Mouse (Mus musculus): ENCODE results near the gene Tedc2.

Gene Tedc2

DNA sequence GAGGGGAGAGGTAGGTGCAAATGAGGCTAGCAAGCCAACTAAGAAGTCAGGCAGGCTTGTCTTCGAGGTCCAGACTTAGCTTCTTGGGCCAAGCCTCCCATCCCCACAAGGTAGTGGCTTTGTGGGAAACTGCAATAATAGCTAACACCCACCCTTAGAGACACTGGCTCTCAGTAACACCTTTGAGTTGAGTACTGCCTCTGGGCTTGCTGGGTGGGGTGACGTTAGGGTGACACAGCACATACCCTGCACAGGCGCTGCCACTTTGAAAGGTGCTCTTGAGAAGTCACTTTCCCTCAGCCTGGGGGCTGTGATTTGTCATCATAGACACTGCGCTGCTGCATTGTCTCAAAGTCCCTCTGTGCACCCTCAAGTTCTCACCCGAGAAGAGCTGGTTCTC is 26.9 kb downstream of the Tedc2 start:
- no peak for DNase-seq (ENCODE audit: low spot score)

DNA sequence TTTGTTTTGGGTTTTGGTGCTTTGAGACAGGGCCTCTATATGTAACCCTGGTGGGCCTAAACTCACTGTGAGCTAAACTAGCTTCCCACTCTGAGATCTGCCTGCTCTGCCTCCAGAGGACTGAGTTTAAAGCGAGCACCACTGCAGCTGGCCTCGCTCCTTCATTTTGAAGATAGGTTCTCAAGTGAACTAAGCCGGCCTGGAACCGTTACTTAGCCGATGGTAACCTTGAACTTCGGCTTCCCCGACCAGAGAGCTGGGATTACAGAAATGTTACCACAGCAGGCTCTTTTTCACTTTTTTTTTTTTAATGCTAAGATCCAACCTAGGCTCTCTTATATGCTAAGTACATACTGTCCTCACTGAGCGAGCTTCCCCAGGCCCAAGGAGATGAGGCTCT is 27.4 kb downstream of the Tedc2 start:
- no peak for DNase-seq (ENCODE audit: low spot score)

DNA sequence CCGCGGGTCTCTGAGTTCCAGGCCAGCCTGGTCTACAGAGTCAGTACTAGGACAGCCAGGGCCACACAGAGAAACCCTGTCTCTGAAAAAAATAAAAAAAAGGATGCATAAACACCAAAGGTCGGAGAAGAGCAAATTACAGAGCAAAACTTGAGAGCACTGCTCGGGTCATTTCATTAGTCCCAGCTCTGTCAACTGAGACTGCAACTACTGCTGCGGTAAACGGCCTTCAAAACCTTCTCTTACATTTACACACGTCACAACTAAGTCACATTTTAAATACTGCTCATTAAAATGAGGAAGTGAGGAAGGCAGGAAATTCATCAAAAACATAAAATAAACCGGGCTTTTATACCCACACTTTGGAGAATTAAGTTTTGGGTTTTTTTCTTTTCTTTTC is 27.8 kb downstream of the Tedc2 start:
- DNase-seq (ENCODE audit: low spot score), result no peak

DNA sequence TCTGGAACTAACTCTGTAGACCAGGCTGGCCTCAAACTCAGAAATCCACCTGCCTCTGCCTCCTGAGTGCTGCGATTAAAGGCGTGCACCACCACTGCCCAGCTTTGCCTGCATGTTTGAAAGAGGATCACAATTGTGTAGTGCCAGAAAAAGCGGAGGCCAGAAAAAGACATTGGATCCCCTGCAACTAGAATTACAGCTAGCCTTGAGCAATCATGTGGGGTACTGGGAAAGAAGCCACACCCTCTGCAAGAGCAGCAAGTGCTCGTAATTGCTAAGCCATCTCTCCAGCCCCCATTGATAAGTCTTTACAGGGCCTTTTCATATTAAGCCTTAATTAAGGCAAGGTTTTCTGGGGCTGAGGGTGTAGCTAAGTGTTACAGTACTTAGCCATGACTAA is 29.2 kb downstream of the Tedc2 start:
- DNase-seq (ENCODE audit: low spot score), result no peak

DNA sequence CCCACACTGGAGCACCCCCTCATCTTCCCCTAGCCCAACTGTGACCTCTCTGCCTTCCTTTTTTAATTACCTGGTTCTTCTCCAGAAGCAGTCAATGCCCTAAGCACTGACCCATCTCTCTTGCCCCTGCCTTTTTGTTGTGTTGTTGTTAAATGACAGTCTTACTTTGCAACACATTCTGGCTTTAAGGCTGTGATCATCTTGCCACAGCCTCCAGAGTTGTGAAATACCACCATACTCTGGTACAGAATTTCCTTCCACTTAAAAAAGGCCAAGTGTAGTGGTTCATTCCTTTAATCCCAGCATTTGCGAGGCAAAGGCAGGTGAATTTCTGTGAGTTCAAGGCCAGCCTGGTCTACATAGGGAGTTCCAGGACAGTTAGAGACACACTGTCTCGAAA is 29.7 kb downstream of the Tedc2 start:
- DNase-seq (ENCODE audit: low spot score), result no peak

DNA sequence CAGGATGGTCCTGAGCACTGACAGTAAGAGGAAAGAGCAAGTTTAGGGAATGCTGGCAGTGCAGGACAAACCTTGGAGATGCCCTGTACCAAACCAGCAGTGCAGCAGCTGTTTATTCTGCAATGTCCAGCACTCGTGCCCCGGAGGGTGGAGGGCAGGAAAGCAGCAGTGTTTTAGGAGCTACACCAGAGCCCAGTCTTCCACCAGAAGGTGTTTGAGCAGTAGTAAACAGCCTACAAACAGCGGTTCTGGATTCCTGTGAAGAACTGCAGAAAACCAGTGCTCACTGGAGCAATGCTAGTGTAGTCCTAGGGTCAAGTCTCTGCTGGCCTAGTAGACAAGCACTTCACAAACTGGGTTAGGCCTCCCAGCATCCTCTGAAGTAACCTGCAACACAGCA is 46.4 kb downstream of the Tedc2 start:
- DNase-seq (ENCODE audit: low spot score), result no peak

DNA sequence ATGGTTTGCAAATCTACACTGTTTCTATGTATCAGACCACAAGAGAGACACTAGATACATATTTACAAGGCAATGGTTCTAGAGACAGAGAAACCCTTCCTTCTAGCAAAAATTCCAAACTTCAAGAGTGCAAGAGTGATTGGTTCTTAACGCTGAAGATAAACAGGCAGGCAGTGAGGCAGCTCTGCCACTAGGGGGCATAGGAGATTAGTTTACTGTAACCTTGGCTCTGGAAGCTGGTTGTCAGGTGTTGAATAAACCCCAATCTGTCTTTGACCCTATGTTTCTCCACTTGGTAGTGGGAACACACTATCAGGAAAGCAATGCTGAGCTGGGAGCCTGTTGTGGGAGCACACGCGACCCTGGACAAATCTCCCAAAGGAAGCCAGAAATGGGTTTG is 47.2 kb downstream of the Tedc2 start:
- no peak for DNase-seq (ENCODE audit: low spot score)

DNA sequence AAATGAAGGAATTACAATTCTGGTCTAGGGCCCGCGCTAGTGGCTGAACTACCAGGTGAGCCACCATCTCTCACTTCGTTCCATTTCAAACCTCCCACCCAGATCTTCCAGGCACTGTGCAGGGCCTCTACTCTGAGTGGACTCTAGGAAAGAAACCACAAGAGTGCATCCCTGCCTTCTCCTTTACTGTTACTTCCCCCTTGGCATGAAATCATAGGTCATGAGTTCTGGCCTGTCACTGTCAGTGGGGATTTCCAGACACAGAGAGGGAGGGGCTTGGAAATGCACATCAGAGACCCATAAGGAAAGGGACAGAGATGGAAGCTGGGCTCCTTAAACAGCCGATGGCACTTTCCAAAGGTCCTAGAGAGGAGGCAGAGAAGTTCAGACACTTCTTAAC is 48.9 kb downstream of the Tedc2 start:
- DNase-seq (ENCODE audit: low spot score), result no peak

DNA sequence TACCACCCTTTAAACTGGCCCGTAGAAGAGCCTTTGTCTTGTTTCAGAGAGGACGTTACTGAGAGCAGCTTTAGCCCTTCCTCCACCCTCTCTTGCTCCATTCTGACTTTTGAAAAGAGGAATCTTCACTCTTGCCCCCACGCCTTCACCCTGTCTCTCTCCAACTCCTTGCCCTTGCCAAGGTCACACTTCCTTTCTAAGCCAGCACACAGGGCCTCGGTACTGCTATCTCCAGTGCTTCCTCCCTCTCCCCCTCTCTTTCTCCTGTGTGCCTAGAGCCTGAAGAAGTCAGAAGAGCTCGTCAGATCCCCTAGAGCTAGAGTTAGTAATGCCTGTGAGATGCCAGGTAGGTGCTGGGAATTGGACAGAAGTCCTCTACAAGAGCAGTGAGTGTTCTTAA is 49.9 kb downstream of the Tedc2 start:
- no peak for DNase-seq (ENCODE audit: low spot score)

DNA sequence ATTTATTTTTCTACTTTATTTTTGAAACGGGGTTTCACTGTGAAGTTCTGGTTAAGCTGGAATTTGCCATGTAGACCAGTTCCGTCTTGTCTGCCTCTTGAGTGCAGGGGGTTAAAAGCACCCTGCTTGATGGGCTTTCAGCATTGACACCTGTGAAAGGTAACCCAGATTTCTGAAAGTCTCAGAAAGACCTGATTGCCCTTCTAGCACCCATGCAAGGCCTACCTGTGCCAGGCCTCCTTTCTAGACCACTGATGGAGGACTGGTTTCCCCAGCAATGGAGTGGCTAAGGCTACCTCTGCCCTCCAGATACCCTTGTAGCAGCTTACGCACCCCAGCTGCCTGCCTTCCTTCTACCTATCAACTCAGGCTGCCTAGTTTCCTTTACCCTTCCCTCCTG is 50.5 kb downstream of the Tedc2 start:
- no peak for DNase-seq (ENCODE audit: low spot score)

DNA sequence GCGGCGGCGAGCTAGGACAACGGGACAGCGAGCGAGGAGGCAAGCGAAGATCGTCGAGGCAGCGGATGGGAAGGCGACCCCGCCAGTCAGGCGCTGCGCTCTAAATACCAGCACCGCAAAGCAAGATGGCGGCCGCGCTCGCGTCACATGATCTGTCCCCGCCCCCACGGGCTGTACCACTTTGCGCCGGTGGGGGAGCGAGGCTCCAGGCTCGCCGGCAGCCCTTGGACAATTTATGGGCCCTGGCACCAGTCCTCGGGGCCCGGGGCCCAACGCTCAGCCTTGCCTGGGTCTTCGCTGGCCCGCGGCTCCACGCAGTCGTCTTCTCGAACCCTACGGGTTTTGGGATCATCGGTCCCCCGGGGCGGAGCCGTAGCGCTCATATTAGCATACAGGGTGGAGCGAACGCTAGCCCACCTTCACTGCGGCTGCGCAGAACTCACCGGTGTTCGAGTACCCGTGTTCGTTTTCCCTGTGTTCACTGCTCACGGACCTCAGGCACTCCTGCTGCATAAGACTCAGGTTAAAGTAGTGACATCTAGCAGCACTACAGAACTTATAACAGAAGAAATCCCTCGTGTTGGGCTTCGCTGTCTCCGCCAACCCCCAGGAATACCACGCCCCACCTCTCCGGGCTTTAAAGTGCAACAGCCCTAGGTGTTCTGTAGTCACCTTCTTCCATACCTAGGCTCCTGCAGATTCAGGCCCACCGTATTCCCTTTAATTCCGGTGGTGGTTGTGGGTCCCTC is 51.2 kb downstream of the Tedc2 start, which contains the start of gene Atp6v0c:
Gene Atp6v0c (minus strand): TSS at position 386 of the 749 bp plus-strand sequence.
- peak; percentile 86 for DNase-seq (ENCODE audit: low spot score)

DNA sequence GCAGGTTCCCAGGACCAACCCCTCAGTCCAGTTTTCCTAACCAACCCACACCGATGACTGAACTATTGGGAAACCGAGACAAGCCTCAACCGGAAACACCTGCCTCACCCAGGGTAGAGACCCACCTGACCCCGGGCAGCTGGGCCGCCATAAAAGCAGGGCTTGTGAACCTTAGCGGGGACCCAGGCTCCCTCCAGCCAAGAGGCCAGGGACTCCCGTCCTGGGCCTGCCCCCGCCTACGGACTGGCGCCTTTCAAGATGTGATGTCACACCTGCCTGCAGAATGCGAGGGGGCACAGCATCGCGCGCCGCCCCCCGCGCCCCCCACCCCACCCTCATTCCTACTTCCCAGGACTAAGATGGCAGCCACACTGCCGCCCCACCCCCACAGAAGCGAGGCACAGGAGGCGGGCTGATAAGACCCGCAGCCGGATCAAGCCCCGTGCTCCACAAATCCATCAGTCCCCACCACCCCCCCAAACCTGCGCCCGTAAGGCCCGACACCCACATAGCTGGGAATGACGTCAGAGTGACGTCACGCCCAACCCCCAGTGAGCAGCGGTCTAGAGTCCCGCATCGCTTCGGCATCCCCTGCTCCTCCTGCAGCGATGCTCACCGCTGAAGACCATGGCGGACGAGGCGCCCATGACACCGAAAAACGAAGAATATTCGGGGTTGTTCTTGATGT is 51.9 kb downstream of the Tedc2 start:
- peak; percentile 43 for DNase-seq (ENCODE audit: low spot score)

DNA sequence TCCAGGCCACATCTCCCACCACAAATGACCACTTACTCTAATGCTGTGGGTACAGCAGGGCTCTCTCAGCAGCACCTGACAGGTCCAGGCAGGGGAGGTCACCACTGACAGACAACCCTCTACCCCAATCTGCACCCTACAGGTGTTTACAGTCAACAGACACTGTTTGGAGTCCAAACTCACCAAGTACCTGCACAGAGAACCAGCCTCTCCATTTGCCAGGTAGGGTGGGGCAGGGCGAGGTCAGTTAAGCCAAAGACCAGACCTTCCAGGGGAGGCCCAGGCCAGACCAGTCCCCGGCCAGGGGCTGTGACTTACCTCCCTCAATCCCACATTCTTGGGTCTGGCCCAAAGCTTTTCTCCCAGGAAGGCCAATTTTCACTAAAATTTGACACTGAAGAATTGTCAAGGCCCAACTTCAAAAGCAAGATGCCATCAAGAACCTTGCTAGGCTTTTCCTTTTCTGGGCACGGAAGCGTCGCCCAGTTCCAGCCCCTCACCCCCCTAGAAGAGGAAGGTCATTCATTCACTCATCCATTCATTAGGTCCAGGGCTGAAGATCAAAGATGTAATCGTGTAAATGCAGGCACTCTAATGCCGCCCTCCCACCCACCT is 52.7 kb downstream of the Tedc2 start:
- no peak for DNase-seq (ENCODE audit: low spot score)

DNA sequence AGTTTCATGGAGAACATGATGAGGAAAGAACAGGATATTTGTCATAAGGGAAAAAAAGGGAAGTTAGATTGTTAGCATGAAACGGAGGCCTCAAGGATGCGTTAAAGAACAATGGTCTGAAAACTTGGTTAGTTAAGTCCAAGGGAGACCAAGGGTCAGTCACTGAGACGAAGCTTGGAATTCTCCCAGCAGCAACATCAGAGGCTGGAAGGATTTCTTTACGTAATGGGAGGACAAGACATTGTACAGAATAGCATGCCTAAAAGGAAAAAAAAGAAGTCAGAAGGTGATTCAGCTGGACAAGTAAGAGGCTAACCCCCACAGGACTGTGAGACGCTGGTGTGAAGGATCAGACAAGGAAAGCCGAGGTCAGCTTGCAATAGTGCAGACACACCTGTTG is 53.5 kb downstream of the Tedc2 start:
- DNase-seq (ENCODE audit: low spot score), result no peak

All from ovary, adult 18-20 months (tissue).